Mouse (Mus musculus) stomach, postnatal 0 days (tissue): Measurements from ENCODE around the gene Cobll1. TPM values are rescaled to one million over a fixed set of nuclear protein-coding genes. Genes with fewer than 3 reads are reported as not detected.

Source experiments
- ATAC-seq: fragments of 200-750 bp; cut with Nextera tagmentation; 2 replicates; pipeline ENCODE4 v1.8.0; 2017; ENCODE audit not compliant: low FRiP score, low TSS enrichment
- DNase-seq: peaks from one replicate; pipeline ENCODE4 v3.0.0-alpha.2; 2016; ENCODE audit warnings: low spot score
- H3K27ac ChIP-seq: fragments of 300-500 bp; sonication (generic); replicated peaks from 2 replicates; pipeline ENCODE4 v1.5.1; 2014; ENCODE audit warnings: mild to moderate bottlenecking, control low read depth
- H3K27me3 ChIP-seq: fragments of 300-500 bp; sonication (generic); 2 replicates; pipeline ENCODE4 v1.6.1; 2014; ENCODE audit warnings: low read length; ENCODE audit not compliant: control insufficient read depth, insufficient read depth
- H3K36me3 ChIP-seq: fragments of 300-500 bp; sonication (generic); 2 replicates; pipeline ENCODE4 v1.6.1; 2014; ENCODE audit warnings: low read length, mixed read lengths; ENCODE audit not compliant: control insufficient read depth, insufficient read depth
- H3K4me1 ChIP-seq: fragments of 300-500 bp; sonication (generic); replicated peaks from 2 replicates; pipeline ENCODE4 v1.6.1; 2014; ENCODE audit warnings: antibody characterized with exemption; ENCODE audit not compliant: control insufficient read depth, insufficient read depth
- H3K4me2 ChIP-seq: fragments of 300-500 bp; sonication (generic); replicated peaks from 2 replicates; pipeline ENCODE4 v1.6.1; 2014; ENCODE audit warnings: low read depth, mild to moderate bottlenecking, control low read depth, moderate library complexity
- H3K4me3 ChIP-seq: fragments of 300-500 bp; sonication (generic); 2 replicates; pipeline ENCODE4 v1.5.1; 2014; ENCODE audit warnings: low read depth, low read length, control low read depth
- H3K9ac ChIP-seq: fragments of 300-500 bp; sonication (generic); 2 replicates; pipeline ENCODE4 v1.6.1; 2014; ENCODE audit warnings: mild to moderate bottlenecking, low read length, control low read depth, mixed read lengths
- H3K9me3 ChIP-seq: fragments of 300-500 bp; sonication (generic); 2 replicates; pipeline ENCODE4 v1.6.1; 2016; ENCODE audit warnings: low read length; ENCODE audit not compliant: control insufficient read depth
- CTCF ChIP-seq: IDR thresholded peaks from 2 replicates; pipeline ENCODE4 v1.5.1; 2016; ENCODE audit warnings: antibody characterized with exemption, low read depth, mild to moderate bottlenecking, moderate library complexity
- EP300 ChIP-seq: optimal IDR thresholded peaks from 2 replicates; pipeline ENCODE3; 2016; ENCODE audit warnings: antibody characterized with exemption
- WGBS: fragments of 180-500 bp; shearing (Covaris S2); extraction: QIAGEN DNeasy Blood & Tissue Kit; methylation state at CpG from one replicate; pipeline ENCODE4 v1.1.7; 2014; 5-methylcytosine and 5-hydroxymethylcytosine counted together
- polyA plus RNA-seq: library from polyadenylated mRNA; unstranded; fragments of >200 nt; fragmentation: Nextera tagmentation; extraction: Ambion mirVana; gene quantifications from 2 replicates; pipeline ENCODE4 v1.2.1, GENCODE M21; 2015

Cobll1 gene
- polyA plus RNA-seq, 1 experiment from 2014 or later, result 9.3 TPM

DNA sequence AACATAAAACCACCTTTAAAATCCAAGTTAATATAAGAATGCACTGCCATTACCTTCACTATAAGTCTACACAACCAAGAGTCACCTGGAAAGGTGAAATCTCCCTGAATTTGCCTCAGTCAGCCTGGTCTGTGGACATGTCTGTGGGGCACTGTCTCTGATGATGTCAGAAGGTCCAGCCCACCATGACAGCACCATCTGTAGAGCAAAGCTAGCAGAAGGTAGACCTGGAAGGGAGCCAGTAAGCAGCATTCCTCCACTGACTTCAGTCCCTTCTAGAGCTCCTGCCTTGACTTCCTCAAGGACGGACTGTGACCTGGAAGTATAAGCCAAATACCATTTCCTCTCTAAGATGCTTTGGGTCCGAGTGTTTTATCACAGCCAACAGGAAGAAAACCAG is 17.6 kb downstream of the Cobll1 start:
- DNase-seq, result no peak
- no peak for ATAC-seq
- H3K36me3 ChIP-seq, result no peaks in the 10 kb centered on the region
- H3K9me3 ChIP-seq, result no peaks in the 10 kb centered on the region
- no peak overlapping the region for H3K4me3 ChIP-seq
- WGBS, result 46% methylated on average over 2 of the region's 2 CpGs
- no peaks in the 10 kb centered on the region; the same call in 1 of the 2 replicates for H3K4me1 ChIP-seq
- H3K9ac ChIP-seq, result no peak overlapping the region
- no peaks in the 10 kb centered on the region for H3K27me3 ChIP-seq
- no peak overlapping the region for H3K27ac ChIP-seq
- H3K4me2 ChIP-seq, result no peak overlapping the region
- TF ChIP-seq CTCF (no peak), EP300 (no peak)

DNA sequence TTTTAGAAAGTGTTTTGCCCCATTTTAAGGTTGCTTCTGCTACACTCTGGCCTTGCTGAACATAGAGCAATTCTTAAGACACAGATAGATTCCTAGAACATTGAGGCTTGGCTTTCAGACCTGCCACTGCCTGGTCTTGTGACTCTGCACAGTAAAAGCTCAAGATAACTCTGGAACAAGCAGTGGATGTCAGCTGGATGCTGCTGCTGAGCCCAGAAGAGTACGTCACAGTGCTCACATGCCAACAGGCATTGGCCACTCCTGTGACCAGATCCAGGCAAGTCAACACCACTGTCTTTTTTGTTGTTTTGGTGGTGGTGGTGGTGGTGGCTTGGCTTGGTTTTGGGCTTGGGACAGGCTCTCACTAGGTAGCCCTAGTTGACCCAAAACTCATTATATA is 18.6 kb downstream of the Cobll1 start:
- TF ChIP-seq CTCF (no peak), EP300 (no peak)
- Histone ChIP-seq H3K4me3 (no peak overlapping the region), H3K9ac (no peak overlapping the region), H3K4me2 (no peak overlapping the region), H3K27ac (no peak overlapping the region), H3K27me3 (no peaks in the 10 kb centered on the region), H3K36me3 (no peaks in the 10 kb centered on the region), H3K9me3 (no peaks in the 10 kb centered on the region), H3K4me1 (no peaks in the 10 kb centered on the region; the same call in 1 of the 2 replicates)
- no peak for ATAC-seq
- no peak for DNase-seq
- WGBS, result 64% methylated on average over 1 of the region's 1 CpGs

DNA sequence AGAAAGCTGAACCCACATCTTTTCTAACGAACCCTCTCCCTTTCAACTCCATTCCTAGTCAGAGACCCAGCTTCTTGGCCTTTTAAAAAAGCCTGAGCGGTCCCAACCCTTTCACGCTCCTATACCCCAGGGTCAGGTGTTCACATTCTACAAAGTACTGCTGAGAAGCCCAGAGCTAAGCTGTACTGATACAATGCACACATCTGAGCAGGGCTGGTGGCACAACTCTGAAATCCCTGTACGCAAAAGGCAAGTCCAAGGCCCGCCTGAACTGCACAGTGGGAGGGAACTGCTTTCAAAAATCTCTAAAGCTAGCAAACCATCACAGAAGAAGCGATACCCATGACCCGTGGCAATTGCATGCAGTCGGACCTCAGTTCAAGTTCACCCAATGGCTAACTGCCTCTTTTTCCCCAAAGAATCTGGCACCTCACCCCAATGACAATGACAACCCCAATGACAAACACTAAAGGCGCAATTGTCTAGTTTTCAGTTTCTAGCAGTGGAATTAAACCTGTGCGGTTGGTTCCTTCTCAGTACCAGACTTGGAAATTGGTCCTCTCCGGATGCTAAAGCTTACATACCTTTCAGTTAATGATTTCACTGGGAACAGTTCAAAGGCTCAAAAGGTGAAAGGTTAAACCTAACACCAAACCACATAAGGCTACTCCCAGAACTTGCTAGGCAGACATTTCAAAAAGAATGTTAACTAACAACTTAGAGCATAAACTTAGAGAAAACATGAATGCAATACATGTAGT is 19.6 kb downstream of the Cobll1 start:
- Histone ChIP-seq H3K27ac (no peak overlapping the region), H3K27me3 (no peaks in the 10 kb centered on the region), H3K4me2 (no peak overlapping the region), H3K4me1 (no peaks in the 10 kb centered on the region; the same call in 1 of the 2 replicates), H3K4me3 (no peak overlapping the region), H3K9ac (no peak overlapping the region), H3K9me3 (no peaks in the 10 kb centered on the region), H3K36me3 (no peaks in the 10 kb centered on the region)
- WGBS, result 68% methylated on average over 11 of the region's 11 CpGs
- DNase-seq (no peak), ATAC-seq (no peak)
- TF ChIP-seq CTCF, result no peak
- TF ChIP-seq EP300, result no peak

DNA sequence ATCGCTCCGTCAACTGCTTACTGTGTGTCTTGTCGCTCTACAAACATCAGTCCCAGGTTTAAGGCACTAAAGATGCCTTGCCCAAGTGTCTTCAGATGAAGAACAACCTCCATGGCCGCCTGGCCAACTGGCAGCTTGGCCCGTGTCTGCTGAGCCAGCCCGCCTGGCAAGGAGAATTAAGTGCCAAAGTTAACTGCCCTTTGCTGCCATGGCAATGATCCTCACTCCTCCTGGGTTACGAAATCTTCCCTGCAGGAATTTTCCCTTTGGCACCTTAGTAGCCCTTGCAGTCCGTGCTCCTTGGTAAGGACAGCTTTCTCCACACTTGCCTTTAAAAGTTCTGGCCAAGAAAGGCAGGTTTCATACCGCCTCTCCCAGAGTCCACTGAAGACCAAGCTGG is 20.9 kb downstream of the Cobll1 start:
- DNase-seq, result no peak
- H3K9me3 ChIP-seq, result no peaks in the 10 kb centered on the region
- H3K27me3 ChIP-seq, result no peaks in the 10 kb centered on the region
- no peak overlapping the region for H3K9ac ChIP-seq
- no peaks in the 10 kb centered on the region for H3K36me3 ChIP-seq
- WGBS, result 88% methylated on average over 9 of the region's 9 CpGs
- H3K4me1 ChIP-seq, result no peaks in the 10 kb centered on the region; the same call in 1 of the 2 replicates
- H3K4me2 ChIP-seq, result no peak overlapping the region
- ATAC-seq, result no peak
- H3K4me3 ChIP-seq, result no peak overlapping the region
- no peak for TF ChIP-seq CTCF
- TF ChIP-seq EP300, result no peak
- H3K27ac ChIP-seq, result no peak overlapping the region

DNA sequence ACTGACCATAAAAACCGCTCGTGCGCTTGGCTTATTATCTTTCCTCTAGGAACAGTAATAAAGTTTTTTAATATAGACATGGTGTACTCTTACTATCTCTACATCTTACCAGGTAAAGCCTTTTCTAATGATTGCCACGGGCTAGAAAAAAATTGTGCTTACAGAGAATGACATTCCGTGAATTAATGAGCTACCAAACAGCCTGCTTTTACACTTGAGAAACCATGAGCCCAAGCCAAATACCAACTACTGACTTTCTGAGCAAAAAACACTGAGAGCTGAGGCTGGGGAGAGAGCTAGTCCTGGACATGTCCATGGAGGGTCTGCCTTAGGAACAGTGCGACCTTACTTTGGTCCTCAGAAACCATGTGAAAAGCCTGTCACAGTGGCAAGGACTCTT is 21.5 kb downstream of the Cobll1 start:
- Histone ChIP-seq H3K36me3 (no peaks in the 10 kb centered on the region), H3K9me3 (no peaks in the 10 kb centered on the region), H3K27ac (no peak overlapping the region), H3K9ac (no peak overlapping the region), H3K4me1 (no peaks in the 10 kb centered on the region; the same call in 1 of the 2 replicates), H3K4me3 (no peak overlapping the region), H3K4me2 (no peak overlapping the region), H3K27me3 (no peaks in the 10 kb centered on the region)
- TF ChIP-seq EP300, result no peak
- no peak for TF ChIP-seq CTCF
- WGBS, result 93% methylated on average over 6 of the region's 6 CpGs
- DNase-seq (no peak), ATAC-seq (no peak)

DNA sequence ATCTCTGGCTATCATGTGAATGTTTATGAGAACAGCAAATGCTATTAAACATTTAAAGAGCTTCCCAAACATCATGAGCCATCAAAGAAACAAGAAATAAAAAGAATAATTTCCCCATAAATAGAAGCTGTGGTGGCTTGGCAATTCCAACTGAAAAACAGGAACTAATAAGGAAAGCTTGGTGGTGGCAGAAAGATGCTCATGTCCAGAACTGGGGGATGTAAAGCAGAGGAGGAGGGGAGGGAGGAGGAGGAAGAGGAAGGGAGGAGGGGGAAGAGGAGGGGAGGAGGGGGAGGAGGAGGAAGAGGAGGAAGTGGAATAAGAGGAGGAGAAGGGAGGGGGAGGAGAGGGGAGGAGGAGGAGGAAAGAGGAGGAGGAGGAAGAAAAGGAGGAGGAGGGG is 23.0 kb downstream of the Cobll1 start:
- ATAC-seq, result no peak
- Histone ChIP-seq H3K27me3 (no peaks in the 10 kb centered on the region), H3K27ac (no peak overlapping the region), H3K36me3 (no peaks in the 10 kb centered on the region), H3K4me1 (no peaks in the 10 kb centered on the region; the same call in 1 of the 2 replicates), H3K4me2 (no peak overlapping the region), H3K9ac (no peak overlapping the region), H3K9me3 (no peaks in the 10 kb centered on the region), H3K4me3 (no peak overlapping the region)
- TF ChIP-seq EP300 (no peak), CTCF (no peak)
- no peak for DNase-seq
